Mouse (Mus musculus): ENCODE measurements around the gene Casz1.

GRCm38 (mm10) chr4:148881838-148882237, 77.6 kb downstream of the Casz1 start:
- TF ChIP-seq CTCF (IDR thresholded peaks at IDR 0.05; ENCODE audit: low read depth, low read length) = no peak
- no peak for TF ChIP-seq POLR2A (IDR thresholded peaks at IDR 0.05; ENCODE audit: borderline replicate concordance, low read depth, low read length)
